Mouse (Mus musculus) erythroblast, embryonic 14.5 days (primary cell): ENCODE results near the gene Slamf7.

ENCODE experiments used
- GATA1 ChIP-seq: IDR thresholded peaks from 2 replicates; pipeline ENCODE4 v1.6.1; 2012; ENCODE audit warnings: low read length, inconsistent platforms, mixed read lengths
- TAL1 ChIP-seq: IDR thresholded peaks from 3 replicates; pipeline ENCODE4 v1.6.1; 2012; ENCODE audit warnings: low read length, inconsistent platforms, mixed read lengths

DNA sequence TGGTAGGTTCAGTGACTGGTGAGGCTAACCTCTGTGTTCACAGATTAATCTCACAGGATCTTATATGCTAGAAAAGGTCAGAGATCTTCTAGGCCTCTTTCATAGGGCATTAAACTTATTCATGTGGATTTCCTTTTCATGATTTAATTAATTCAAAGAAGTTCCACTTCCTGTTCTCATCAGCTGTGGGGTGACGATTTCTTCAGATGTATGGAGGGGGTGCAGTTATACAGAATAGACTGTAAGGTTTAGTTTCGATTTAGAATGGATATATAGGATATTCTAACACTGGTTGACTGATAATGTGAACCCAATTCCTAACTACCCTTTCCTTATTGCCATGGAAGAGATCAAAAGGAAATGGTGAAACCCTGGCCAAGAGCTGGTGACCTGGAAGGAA lies 8.6 kb upstream of the Slamf7 start:
- TF ChIP-seq TAL1 = no peak
- TF ChIP-seq GATA1 = no peak
